In the genomic region with DNA sequence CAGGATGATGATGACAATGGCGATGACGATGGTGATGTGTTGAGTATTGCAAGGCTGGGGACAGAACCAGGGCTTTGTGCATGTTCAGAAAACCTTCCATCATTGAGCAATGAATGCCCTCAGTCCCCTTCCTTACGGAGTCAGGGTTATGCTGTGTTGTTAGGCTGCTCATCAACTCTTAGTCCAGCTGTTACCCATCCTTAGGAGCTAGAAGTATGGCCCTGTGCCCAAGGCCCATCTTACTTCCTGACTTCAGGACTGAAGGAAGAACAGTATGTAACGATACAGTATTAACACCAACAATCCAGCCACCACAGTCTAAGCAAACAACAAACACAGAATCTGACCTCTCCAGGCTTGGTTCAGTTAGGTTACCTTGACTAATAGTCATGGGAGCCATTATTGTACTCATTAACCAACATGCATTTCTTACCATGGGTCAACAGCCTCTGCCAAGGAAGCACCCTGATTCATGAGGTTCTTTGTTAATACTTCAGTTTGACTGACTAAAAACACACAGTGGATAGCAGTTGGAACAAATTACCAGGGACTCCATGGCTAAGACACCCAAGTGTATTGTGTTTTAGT, we compare ENCODE assay signal across 32 mouse cellular contexts. TPM values are rescaled to one million over a fixed set of nuclear protein-coding genes. Genes with fewer than 3 reads are reported as not detected.
DNase-seq lines count a peak whose midpoint lies in the region; ATAC-seq lines count a peak whose summit lies in the region.
"Had no signal": no experiment of that assay in that cellular context is flagged by ENCODE, and none has a peak within 500 bp of the region (broad histone marks: within the 10 kb centered on the region; RNA-seq: fewer than 3 reads in every experiment).

No protein-coding gene starts in this region.

- H3K4me1 ChIP-seq in kidney, embryonic 14.5 days (ENCODE audit: control insufficient read depth, insufficient read depth, low read length) = no peaks in the 10 kb centered on the region
- no peaks in the 10 kb centered on the region for H3K4me1 ChIP-seq in midbrain, embryonic 11.5 days (ENCODE audit: control insufficient read depth, insufficient read depth, low read length)
- H3K4me1 ChIP-seq in midbrain, embryonic 14.5 days (ENCODE audit: control insufficient read depth, insufficient read depth, low read length) = no peaks in the 10 kb centered on the region
- H3K4me1 ChIP-seq in liver, embryonic 11.5 days (replicated peaks; ENCODE audit: control insufficient read depth, insufficient read depth, low read length) = no peaks in the 10 kb centered on the region
- H3K4me1 ChIP-seq: limb, embryonic 13.5 days; liver, embryonic 12.5 days; midbrain, embryonic 10.5 days; neural tube, embryonic 12.5 days had no signal

- ATAC-seq in kidney, embryonic 14.5 days (ENCODE audit: low FRiP score, low TSS enrichment) = no peak
- no peak for ATAC-seq in midbrain, embryonic 11.5 days (ENCODE audit: low FRiP score)
- ATAC-seq in midbrain, embryonic 14.5 days (ENCODE audit: low FRiP score, low TSS enrichment) = no peak
- no peak for ATAC-seq in liver, embryonic 11.5 days (replicated peaks; ENCODE audit: low FRiP score)
- ATAC-seq: forebrain, embryonic 14.5 days; intestine, postnatal 0 days; liver, embryonic 12.5 days; liver, postnatal 0 days had no signal

- H3K9me3 ChIP-seq in kidney, embryonic 14.5 days (ENCODE audit: control insufficient read depth, low read length) = no peaks in the 10 kb centered on the region
- no peaks in the 10 kb centered on the region for H3K9me3 ChIP-seq in midbrain, embryonic 11.5 days (ENCODE audit: control insufficient read depth, low read length)
- H3K9me3 ChIP-seq in midbrain, embryonic 14.5 days (ENCODE audit: control insufficient read depth, low read length) = no peaks in the 10 kb centered on the region
- no peaks in the 10 kb centered on the region for H3K9me3 ChIP-seq in liver, embryonic 11.5 days (ENCODE audit: control insufficient read depth, low read length)
- H3K9me3 ChIP-seq: limb, embryonic 13.5 days; liver, embryonic 12.5 days; midbrain, embryonic 10.5 days; neural tube, embryonic 12.5 days had no signal

- H3K27me3 ChIP-seq in kidney, embryonic 14.5 days (ENCODE audit: control insufficient read depth, insufficient read depth, low read length) = no peaks in the 10 kb centered on the region
- no peaks in the 10 kb centered on the region for H3K27me3 ChIP-seq in midbrain, embryonic 11.5 days (ENCODE audit: control insufficient read depth, insufficient read depth, low read length)
- no peaks in the 10 kb centered on the region for H3K27me3 ChIP-seq in midbrain, embryonic 14.5 days (ENCODE audit: control insufficient read depth, insufficient read depth, low read length)
- H3K27me3 ChIP-seq in liver, embryonic 11.5 days (replicated peaks; ENCODE audit: control insufficient read depth, insufficient read depth, low read length) = no peaks in the 10 kb centered on the region
- H3K27me3 ChIP-seq: CH12.LX; limb, embryonic 13.5 days; liver, embryonic 12.5 days; neural tube, embryonic 12.5 days had no signal

- H3K27ac ChIP-seq in kidney, embryonic 14.5 days (ENCODE audit: low read depth, low read length) = no peak overlapping the region
- H3K27ac ChIP-seq in midbrain, embryonic 11.5 days (ENCODE audit: low read depth, low read length) = no peak overlapping the region
- H3K27ac ChIP-seq in midbrain, embryonic 14.5 days (replicated peaks; ENCODE audit: low read depth, low read length) = no peak overlapping the region
- no peak overlapping the region for H3K27ac ChIP-seq in liver, embryonic 11.5 days (ENCODE audit: low read depth, low read length)
- H3K27ac ChIP-seq: hindbrain, embryonic 14.5 days; limb, embryonic 13.5 days; liver, embryonic 12.5 days; midbrain, embryonic 10.5 days; neural tube, embryonic 12.5 days; stomach, postnatal 0 days had no signal

- peak; percentile 26 for DNase-seq in kidney, adult 11 months
- DNase-seq in midbrain, embryonic 11.5 days (ENCODE audit: low spot score, missing footprints) = peak; percentile 65
- DNase-seq in midbrain, embryonic 14.5 days = no peak
- DNase-seq in lung, postnatal 10 days = peak; percentile 32
- DNase-seq in liver, embryonic 11.5 days (ENCODE audit: low spot score) = no peak
- no peak for DNase-seq in Muller cell, postnatal 12 days (ENCODE audit: inconsistent ontology term)
- no peak for DNase-seq in layer of hippocampus, adult 18-20 months (ENCODE audit: low spot score in 2 of 2)
- DNase-seq: adrenal gland, adult 8-10 months; cerebellum, adult 9-10 months; cerebellum, postnatal 36 days; gastrocnemius, postnatal 25 days; heart, adult 11 months; heart, postnatal 4 days; liver, postnatal 0 days; right cerebral cortex, adult 18-20 months; right cerebral cortex, postnatal 4 days; thymus, adult 18-20 months; thymus, postnatal 25 days had no signal

- no peaks in the 10 kb centered on the region for H3K36me3 ChIP-seq in kidney, embryonic 14.5 days (ENCODE audit: control insufficient read depth, insufficient read depth, low read length)
- no peaks in the 10 kb centered on the region for H3K36me3 ChIP-seq in midbrain, embryonic 11.5 days (ENCODE audit: control insufficient read depth, insufficient read depth, low read length)
- H3K36me3 ChIP-seq in midbrain, embryonic 14.5 days (ENCODE audit: control insufficient read depth, insufficient read depth, low read length) = no peaks in the 10 kb centered on the region
- H3K36me3 ChIP-seq in liver, embryonic 11.5 days (ENCODE audit: control insufficient read depth, insufficient read depth, low read length) = no peaks in the 10 kb centered on the region
- H3K36me3 ChIP-seq: limb, embryonic 13.5 days; liver, embryonic 12.5 days; midbrain, embryonic 10.5 days; neural tube, embryonic 12.5 days had no signal

- no peak overlapping the region for H3K4me3 ChIP-seq in kidney, embryonic 14.5 days (ENCODE audit: low read length)
- no peak overlapping the region for H3K4me3 ChIP-seq in midbrain, embryonic 11.5 days (ENCODE audit: low read depth, low read length)
- no peak overlapping the region for H3K4me3 ChIP-seq in midbrain, embryonic 14.5 days (replicated peaks; ENCODE audit: low read depth, low read length)
- H3K4me3 ChIP-seq in liver, embryonic 11.5 days (ENCODE audit: low read depth, low read length) = no peak overlapping the region
- H3K4me3 ChIP-seq: limb, embryonic 13.5 days; liver, embryonic 12.5 days; midbrain, embryonic 10.5 days; myocyte; neural tube, embryonic 12.5 days had no signal

- no peak overlapping the region for H3K4me2 ChIP-seq in kidney, embryonic 14.5 days (replicated peaks; ENCODE audit: low read depth, low read length)
- no peak overlapping the region for H3K4me2 ChIP-seq in midbrain, embryonic 11.5 days
- no peak overlapping the region for H3K4me2 ChIP-seq in midbrain, embryonic 14.5 days (ENCODE audit: low read length)
- no peak overlapping the region for H3K4me2 ChIP-seq in liver, embryonic 11.5 days
- H3K4me2 ChIP-seq: heart, embryonic 11.5 days; hindbrain, embryonic 14.5 days; limb, embryonic 13.5 days; liver, embryonic 12.5 days; neural tube, embryonic 12.5 days had no signal

- WGBS in kidney, embryonic 14.5 days = 84% methylated on average over 4 of the region's 4 CpGs
- WGBS in midbrain, embryonic 11.5 days = 94% methylated on average over 4 of the region's 4 CpGs
- 92% methylated on average over 4 of the region's 4 CpGs for WGBS in midbrain, embryonic 14.5 days
- WGBS in liver, embryonic 11.5 days = 79% methylated on average over 4 of the region's 4 CpGs

- H3K9ac ChIP-seq in kidney, embryonic 14.5 days (ENCODE audit: low read depth, low read length) = no peak overlapping the region
- no peak overlapping the region for H3K9ac ChIP-seq in midbrain, embryonic 11.5 days (ENCODE audit: low read length)
- H3K9ac ChIP-seq in midbrain, embryonic 14.5 days (replicated peaks; ENCODE audit: low read length) = no peak overlapping the region
- no peak overlapping the region for H3K9ac ChIP-seq in liver, embryonic 11.5 days (ENCODE audit: low read depth, low read length)
- H3K9ac ChIP-seq: hindbrain, embryonic 14.5 days; limb, embryonic 13.5 days; liver, embryonic 12.5 days; liver, postnatal 0 days; neural tube, embryonic 12.5 days had no signal

RNA-seq across cellular contexts. Expression of gene Bmp6, which starts 42.6 kb away (rescaled TPM):
- 1.6 and 1.7 TPM in 2 replicates for polyA plus RNA-seq in kidney, embryonic 14.5 days (2014; fragmentation: Nextera tagmentation; extraction: Ambion mirVana)
- 2.6 and 3.0 TPM in 2 replicates for polyA plus RNA-seq in midbrain, embryonic 11.5 days (2014; fragmentation: Nextera tagmentation; extraction: Ambion mirVana)
- polyA plus RNA-seq in midbrain, embryonic 14.5 days (2014; fragmentation: Nextera tagmentation; extraction: Ambion mirVana) = 0.86 and 4.2 TPM in 2 replicates
- polyA plus RNA-seq in liver, embryonic 11.5 days (2014; fragmentation: Nextera tagmentation; extraction: Ambion mirVana) = 0.27 and 0.57 TPM in 2 replicates
- total RNA-seq in layer of hippocampus, adult 18-20 months (2021) = 1 to 10 TPM; 8.7 to 9.2 TPM
- total RNA-seq: megakaryocyte progenitor cell, adult 5-6 weeks had no signal
- polyA plus RNA-seq: C2C12 had no signal

Comparison
In these comparisons a context has a peak if more than half of its experiments do, and no peak if none do; other contexts are left out.
1. DNase-seq: peak in kidney, adult 11 months (single experiment), midbrain, embryonic 11.5 days (single experiment) and lung, postnatal 10 days (single experiment); none in midbrain, embryonic 14.5 days (single experiment), liver, embryonic 11.5 days (single experiment), Muller cell, postnatal 12 days (single experiment) and layer of hippocampus, adult 18-20 months (0 of 2).